Mouse (Mus musculus): ENCODE measurements around the gene Iqcf3.

- TF ChIP-seq CTCF (IDR thresholded peaks at IDR 0.05; ENCODE audit: control insufficient read depth, insufficient read depth, insufficient replicate concordance, low read depth, low read length) (no peak), POLR2A (IDR thresholded peaks at IDR 0.05; ENCODE audit: control insufficient read depth, low read depth, low read length) (no peak)
Measured at GRCm38 (mm10) chr9:106519909-106520308, 41.5 kb downstream of the Iqcf3 start.
